Mouse (Mus musculus) midbrain, embryonic 10.5 days (tissue): ENCODE data around the gene Pitpna. TPM values are rescaled to one million over a fixed set of nuclear protein-coding genes. Genes with fewer than 3 reads are reported as not detected.
A peak's percentile ranks its signal among the peaks of the same experiment; 100 is the strongest.

Source experiments
- DNase-seq: peaks from one replicate; pipeline ENCODE4 v3.0.0-alpha.2; 2017; ENCODE audit warnings: low spot score
- H3K27ac ChIP-seq: fragments of 300-500 bp; sonication (generic); replicated peaks from 2 replicates; pipeline ENCODE4 v1.5.1; 2016; ENCODE audit warnings: mild to moderate bottlenecking
- H3K27me3 ChIP-seq: fragments of 300-500 bp; sonication (generic); 2 replicates; pipeline ENCODE4 v1.6.1; 2016; ENCODE audit warnings: low read depth, mild to moderate bottlenecking; ENCODE audit not compliant: poor library complexity, severe bottlenecking
- H3K36me3 ChIP-seq: fragments of 300-500 bp; sonication (generic); 2 replicates; pipeline ENCODE4 v1.6.1; 2016; ENCODE audit warnings: mild to moderate bottlenecking, moderate library complexity
- H3K4me1 ChIP-seq: fragments of 300-500 bp; sonication (generic); 2 replicates; pipeline ENCODE4 v1.6.1; 2016
- H3K4me3 ChIP-seq: fragments of 300-500 bp; sonication (generic); 2 replicates; pipeline ENCODE4 v1.5.1; 2016; ENCODE audit warnings: mild to moderate bottlenecking, moderate library complexity
- H3K9me3 ChIP-seq: fragments of 300-500 bp; sonication (generic); replicated peaks from 2 replicates; pipeline ENCODE4 v1.6.1; 2016; ENCODE audit warnings: mild to moderate bottlenecking
- WGBS: fragments of 180-500 bp; shearing (Covaris S2); methylation state at CpG from one replicate; pipeline ENCODE4 v1.1.7; 2016; 5-methylcytosine and 5-hydroxymethylcytosine counted together
- polyA plus RNA-seq: library from polyadenylated mRNA; unstranded; fragments of >200 nt; fragmentation: Nextera tagmentation; extraction: Ambion mirVana; gene quantifications from 2 replicates; pipeline ENCODE4 v1.2.1, GENCODE M21; 2016

Pitpna gene
- polyA plus RNA-seq, 1 experiment from 2014 or later: 65.5 TPM

GRCm38 (mm10) chr11:75604826-75605225 lies 16.9 kb downstream of the Pitpna start:
- Histone ChIP-seq H3K27me3 (no peaks in the 10 kb centered on the region), H3K9me3 (no peaks in the 10 kb centered on the region), H3K36me3 (peaks cover 90% of the 10 kb centered on the region), H3K4me3 (no peak overlapping the region), H3K27ac (no peak overlapping the region), H3K4me1 (no peaks in the 10 kb centered on the region)
- 94% methylated on average over 5 of the region's 5 CpGs for WGBS
- no peak for DNase-seq

GRCm38 (mm10) chr11:75605318-75605717 lies 17.4 kb downstream of the Pitpna start:
- Histone ChIP-seq H3K27ac (no peak overlapping the region), H3K4me3 (no peak overlapping the region), H3K27me3 (no peaks in the 10 kb centered on the region), H3K9me3 (no peaks in the 10 kb centered on the region), H3K4me1 (no peaks in the 10 kb centered on the region), H3K36me3 (peaks cover 90% of the 10 kb centered on the region)
- 72% methylated on average over 1 of the region's 1 CpGs for WGBS
- no peak for DNase-seq

- DNase-seq: no peak
- Histone ChIP-seq H3K4me1 (no peaks in the 10 kb centered on the region), H3K4me3 (no peak overlapping the region), H3K27me3 (no peaks in the 10 kb centered on the region), H3K36me3 (peaks cover 88% of the 10 kb centered on the region), H3K9me3 (no peaks in the 10 kb centered on the region), H3K27ac (no peak overlapping the region)
- WGBS: 91% methylated on average over 5 of the region's 5 CpGs
These were observed 20.9 kb downstream of the Pitpna start for GRCm38 (mm10) chr11:75608776-75609175.

- no peak for DNase-seq
- Histone ChIP-seq H3K27me3 (no peaks in the 10 kb centered on the region), H3K36me3 (peaks cover 90% of the 10 kb centered on the region), H3K4me3 (no peak overlapping the region), H3K27ac (no peak overlapping the region), H3K4me1 (no peaks in the 10 kb centered on the region), H3K9me3 (no peaks in the 10 kb centered on the region)
- WGBS: 90% methylated on average over 2 of the region's 2 CpGs
These were observed 22.1 kb downstream of the Pitpna start for GRCm38 (mm10) chr11:75610021-75610420.

- H3K4me3 ChIP-seq: no peak overlapping the region
- 93% methylated on average over 1 of the region's 1 CpGs for WGBS
- no peaks in the 10 kb centered on the region for H3K27me3 ChIP-seq
- H3K4me1 ChIP-seq: no peaks in the 10 kb centered on the region
- peaks cover 92% of the 10 kb centered on the region for H3K36me3 ChIP-seq
- H3K9me3 ChIP-seq: no peaks in the 10 kb centered on the region
- no peak for DNase-seq
- H3K27ac ChIP-seq: no peak overlapping the region
These were observed 26.9 kb downstream of the Pitpna start for GRCm38 (mm10) chr11:75614769-75615168.

GRCm38 (mm10) chr11:75615556-75615955 lies 27.7 kb downstream of the Pitpna start:
- H3K36me3 ChIP-seq: peaks cover 92% of the 10 kb centered on the region
- H3K27me3 ChIP-seq: no peaks in the 10 kb centered on the region
- WGBS: 90% methylated on average over 2 of the region's 2 CpGs

GRCm38 (mm10) chr11:75619133-75619532 lies 31.2 kb downstream of the Pitpna start:
- DNase-seq: no peak
- Histone ChIP-seq H3K4me3 (no peak overlapping the region), H3K27ac (no peak overlapping the region), H3K36me3 (peaks cover 88% of the 10 kb centered on the region), H3K27me3 (no peaks in the 10 kb centered on the region), H3K9me3 (no peaks in the 10 kb centered on the region), H3K4me1 (no peaks in the 10 kb centered on the region)
- 81% methylated on average over 5 of the region's 5 CpGs for WGBS

More at GRCm38 (mm10) chr11:75615556-75615955, 27.7 kb downstream of the Pitpna start:
- no peak overlapping the region for H3K4me3 ChIP-seq
- H3K27ac ChIP-seq: no peak overlapping the region
- H3K4me1 ChIP-seq: no peaks in the 10 kb centered on the region
- no peaks in the 10 kb centered on the region for H3K9me3 ChIP-seq
- no peak for DNase-seq

- peaks cover 84% of the 10 kb centered on the region for H3K36me3 ChIP-seq
- 91% methylated on average over 12 of the region's 12 CpGs for WGBS
- H3K27ac ChIP-seq: no peak overlapping the region
- H3K4me3 ChIP-seq: no peak overlapping the region
- no peaks in the 10 kb centered on the region for H3K4me1 ChIP-seq
- H3K27me3 ChIP-seq: no peaks in the 10 kb centered on the region
- H3K9me3 ChIP-seq: no peaks in the 10 kb centered on the region
- no peak for DNase-seq
These were observed 32.4 kb downstream of the Pitpna start for GRCm38 (mm10) chr11:75620136-75620780.

- WGBS: 90% methylated on average over 2 of the region's 2 CpGs
- H3K4me1 ChIP-seq: no peaks in the 10 kb centered on the region
- no peak overlapping the region for H3K4me3 ChIP-seq
- DNase-seq: no peak
- H3K36me3 ChIP-seq: peaks cover 86% of the 10 kb centered on the region
- H3K27ac ChIP-seq: no peak overlapping the region
- no peaks in the 10 kb centered on the region for H3K9me3 ChIP-seq
- no peaks in the 10 kb centered on the region for H3K27me3 ChIP-seq
These were observed 33.5 kb downstream of the Pitpna start for GRCm38 (mm10) chr11:75621426-75621825.

- Histone ChIP-seq H3K9me3 (no peaks in the 10 kb centered on the region), H3K36me3 (peaks cover 85% of the 10 kb centered on the region), H3K27ac (no peak overlapping the region), H3K4me3 (no peak overlapping the region), H3K4me1 (no peaks in the 10 kb centered on the region), H3K27me3 (no peaks in the 10 kb centered on the region)
- 86% methylated on average over 2 of the region's 2 CpGs for WGBS
- no peak for DNase-seq
These were observed 34.9 kb downstream of the Pitpna start for GRCm38 (mm10) chr11:75622588-75623329.

- Histone ChIP-seq H3K9me3 (no peaks in the 10 kb centered on the region), H3K36me3 (peaks cover 85% of the 10 kb centered on the region), H3K27ac (no peak overlapping the region), H3K4me1 (no peaks in the 10 kb centered on the region), H3K27me3 (no peaks in the 10 kb centered on the region), H3K4me3 (no peak overlapping the region)
- 72% methylated on average over 2 of the region's 2 CpGs for WGBS
- no peak for DNase-seq
These were observed 36.2 kb downstream of the Pitpna start for GRCm38 (mm10) chr11:75624102-75624554.

GRCm38 (mm10) chr11:75625820-75626219 lies 37.9 kb downstream of the Pitpna start:
- no peak for DNase-seq
- Histone ChIP-seq H3K4me3 (no peak overlapping the region), H3K27me3 (no peaks in the 10 kb centered on the region), H3K9me3 (no peaks in the 10 kb centered on the region), H3K27ac (no peak overlapping the region), H3K36me3 (peaks cover 68% of the 10 kb centered on the region), H3K4me1 (peaks cover 15% of the 10 kb centered on the region)
- WGBS: 96% methylated on average over 4 of the region's 4 CpGs

GRCm38 (mm10) chr11:75630098-75630497 lies 42.2 kb downstream of the Pitpna start:
- no peak for DNase-seq
- no peaks in the 10 kb centered on the region for H3K27me3 ChIP-seq
- peak overlapping the region; percentile 89 for H3K27ac ChIP-seq
- H3K9me3 ChIP-seq: no peaks in the 10 kb centered on the region
- WGBS: 21% methylated on average over 5 of the region's 5 CpGs
- H3K36me3 ChIP-seq: peaks cover 37% of the 10 kb centered on the region
- H3K4me3 ChIP-seq: peak overlapping the region; percentile 79
- H3K4me1 ChIP-seq: peaks cover 32% of the 10 kb centered on the region
